ENCODE assay signal across 20 mouse cellular contexts in genomic region chr11:116459786-116460185, GRCm38 (mm10). TPM values are rescaled to one million over a fixed set of nuclear protein-coding genes. Genes with fewer than 3 reads are reported as not detected.
"Had no signal": no experiment of that assay in that cellular context is flagged by ENCODE, and none has a peak within 500 bp of the region (broad histone marks: within the 10 kb centered on the region; RNA-seq: fewer than 3 reads in every experiment).

No protein-coding gene starts in this region.

- H3K27ac ChIP-seq: liver, embryonic 13.5 days; liver, embryonic 15.5 days; lung, embryonic 15.5 days; macrophage; midbrain, embryonic 13.5 days; midbrain, embryonic 15.5 days; neural tube, embryonic 12.5 days; stomach, embryonic 15.5 days; stomach, postnatal 0 days had no signal

- ATAC-seq: liver, postnatal 0 days; lung, postnatal 0 days; midbrain, embryonic 13.5 days; midbrain, embryonic 15.5 days had no signal

- H3K9ac ChIP-seq: liver, embryonic 13.5 days; liver, embryonic 15.5 days; liver, postnatal 0 days; lung, embryonic 15.5 days; midbrain, embryonic 13.5 days; midbrain, embryonic 15.5 days; neural tube, embryonic 12.5 days; stomach, embryonic 15.5 days had no signal

- H3K27me3 ChIP-seq: liver, embryonic 13.5 days; liver, embryonic 15.5 days; lung, embryonic 15.5 days; midbrain, embryonic 13.5 days; midbrain, embryonic 15.5 days; neural tube, embryonic 12.5 days; stomach, embryonic 15.5 days had no signal

- H3K4me1 ChIP-seq: midbrain, embryonic 15.5 days; stomach, embryonic 15.5 days had no signal

- H3K4me2 ChIP-seq: liver, embryonic 13.5 days; liver, embryonic 15.5 days; lung, embryonic 15.5 days; midbrain, embryonic 13.5 days; midbrain, embryonic 15.5 days; neural tube, embryonic 12.5 days; stomach, embryonic 15.5 days had no signal

- H3K4me3 ChIP-seq: liver, embryonic 13.5 days; liver, embryonic 15.5 days; lung, embryonic 15.5 days; megakaryocyte, embryonic 14.5 days; midbrain, embryonic 13.5 days; midbrain, embryonic 15.5 days; neural tube, embryonic 12.5 days; stomach, embryonic 15.5 days had no signal

- H3K36me3 ChIP-seq: liver, embryonic 13.5 days; liver, embryonic 15.5 days; lung, embryonic 15.5 days; midbrain, embryonic 13.5 days; midbrain, embryonic 15.5 days; neural tube, embryonic 12.5 days; stomach, embryonic 15.5 days had no signal

- H3K9me3 ChIP-seq: liver, embryonic 13.5 days; liver, embryonic 15.5 days; lung, embryonic 15.5 days; megakaryocyte, embryonic 14.5 days; midbrain, embryonic 13.5 days; midbrain, embryonic 15.5 days; neural tube, embryonic 12.5 days; stomach, embryonic 15.5 days had no signal

- DNase-seq: liver, embryonic 13.5 days; liver, postnatal 0 days; lung, adult 2 months; lung, postnatal 14 days; lung, postnatal 36 days; right cerebral cortex, postnatal 14 days; thymus, adult 2 months; thymus, postnatal 25 days; thymus, postnatal 4 days had no signal

RNA-seq across cellular contexts. Expression of gene Qrich2, which starts 6.3 kb away (rescaled TPM):
- polyA plus RNA-seq: liver, embryonic 13.5 days; liver, embryonic 15.5 days; liver, postnatal 0 days; lung, embryonic 15.5 days; macrophage; midbrain, embryonic 13.5 days; midbrain, embryonic 15.5 days; neural tube, embryonic 12.5 days; neural tube, embryonic 14.5 days had no signal
